Mouse (Mus musculus) midbrain, embryonic 16.5 days (tissue): ENCODE results near the gene Gmds. TPM values are rescaled to one million over a fixed set of nuclear protein-coding genes. Genes with fewer than 3 reads are reported as not detected.

ENCODE experiments used
- ATAC-seq: fragments of 200-750 bp; cut with Nextera tagmentation; 2 replicates; pipeline ENCODE4 v1.8.0; 2017; ENCODE audit warnings: moderate TSS enrichment
- H3K27ac ChIP-seq: fragments of 300-500 bp; sonication (generic); 2 replicates; pipeline ENCODE4 v1.5.1; 2014; ENCODE audit warnings: mild to moderate bottlenecking, low read length, mixed read lengths
- H3K27me3 ChIP-seq: fragments of 300-500 bp; sonication (generic); 2 replicates; pipeline ENCODE4 v1.6.1; 2014; ENCODE audit warnings: low read depth, low read length, mixed read lengths; ENCODE audit not compliant: control insufficient read depth, insufficient read depth
- H3K36me3 ChIP-seq: fragments of 300-500 bp; sonication (generic); 2 replicates; pipeline ENCODE4 v1.6.1; 2014; ENCODE audit warnings: mild to moderate bottlenecking, low read length, moderate library complexity, mixed read lengths; ENCODE audit not compliant: control insufficient read depth, insufficient read depth
- H3K4me1 ChIP-seq: fragments of 300-500 bp; sonication (generic); 2 replicates; pipeline ENCODE4 v1.6.1; 2014; ENCODE audit warnings: mild to moderate bottlenecking, low read length, mixed read lengths; ENCODE audit not compliant: control insufficient read depth, insufficient read depth
- H3K4me2 ChIP-seq: fragments of 300-500 bp; sonication (generic); 2 replicates; pipeline ENCODE4 v1.6.1; 2014; ENCODE audit warnings: mild to moderate bottlenecking, low read length, mixed read lengths
- H3K4me3 ChIP-seq: fragments of 300-500 bp; sonication (generic); 2 replicates; pipeline ENCODE4 v1.5.1; 2014; ENCODE audit warnings: low read depth, mild to moderate bottlenecking, low read length, moderate library complexity, mixed read lengths
- H3K9ac ChIP-seq: fragments of 300-500 bp; sonication (generic); 2 replicates; pipeline ENCODE4 v1.6.1; 2014; ENCODE audit warnings: low read depth, low read length, mixed read lengths
- H3K9me3 ChIP-seq: fragments of 300-500 bp; sonication (generic); replicated peaks from 2 replicates; pipeline ENCODE4 v1.6.1; 2014; ENCODE audit warnings: mild to moderate bottlenecking, low read length, mixed read lengths; ENCODE audit not compliant: control insufficient read depth, poor library complexity, severe bottlenecking
- WGBS: fragments of 180-500 bp; shearing (Covaris S2); extraction: QIAGEN DNeasy Blood & Tissue Kit; methylation state at CpG from one replicate; pipeline ENCODE4 v1.1.7; 2014; 5-methylcytosine and 5-hydroxymethylcytosine counted together
- polyA plus RNA-seq: library from polyadenylated mRNA; unstranded; fragments of >200 nt; fragmentation: Nextera tagmentation; extraction: Ambion mirVana; gene quantifications from 2 replicates; pipeline ENCODE4 v1.2.1, GENCODE M21; 2015

The Gmds gene
- polyA plus RNA-seq, 1 experiment from 2014 or later: 34.9 TPM

GRCm38 (mm10) chr13:32080520-32081249 is 257.9 kb downstream of the Gmds start:
- Histone ChIP-seq H3K27ac (no peak overlapping the region), H3K9me3 (no peaks in the 10 kb centered on the region), H3K4me2 (no peak overlapping the region), H3K36me3 (no peaks in the 10 kb centered on the region), H3K27me3 (no peaks in the 10 kb centered on the region), H3K4me1 (no peaks in the 10 kb centered on the region), H3K4me3 (no peak overlapping the region), H3K9ac (no peak overlapping the region)
- no peak for ATAC-seq
- WGBS: 65% methylated on average over 6 of the region's 6 CpGs

GRCm38 (mm10) chr13:32073630-32074029 is 264.9 kb downstream of the Gmds start:
- WGBS: 76% methylated on average over 2 of the region's 2 CpGs
- H3K9ac ChIP-seq: no peak overlapping the region
- no peak overlapping the region for H3K4me3 ChIP-seq
- no peak for ATAC-seq
- no peaks in the 10 kb centered on the region for H3K27me3 ChIP-seq
- H3K4me1 ChIP-seq: no peaks in the 10 kb centered on the region
- H3K4me2 ChIP-seq: no peak overlapping the region
- H3K36me3 ChIP-seq: no peaks in the 10 kb centered on the region
- no peak overlapping the region for H3K27ac ChIP-seq
- H3K9me3 ChIP-seq: no peaks in the 10 kb centered on the region

GRCm38 (mm10) chr13:32055321-32055720 is 283.2 kb downstream of the Gmds start:
- Histone ChIP-seq H3K27ac (no peak overlapping the region), H3K4me2 (no peak overlapping the region), H3K9me3 (no peaks in the 10 kb centered on the region), H3K36me3 (no peaks in the 10 kb centered on the region), H3K4me3 (no peak overlapping the region), H3K4me1 (no peaks in the 10 kb centered on the region), H3K9ac (no peak overlapping the region), H3K27me3 (no peaks in the 10 kb centered on the region)
- ATAC-seq: peak; percentile 58; the same call in 1 of the 2 replicates
- WGBS: 57% methylated on average over 6 of the region's 6 CpGs

DNA sequence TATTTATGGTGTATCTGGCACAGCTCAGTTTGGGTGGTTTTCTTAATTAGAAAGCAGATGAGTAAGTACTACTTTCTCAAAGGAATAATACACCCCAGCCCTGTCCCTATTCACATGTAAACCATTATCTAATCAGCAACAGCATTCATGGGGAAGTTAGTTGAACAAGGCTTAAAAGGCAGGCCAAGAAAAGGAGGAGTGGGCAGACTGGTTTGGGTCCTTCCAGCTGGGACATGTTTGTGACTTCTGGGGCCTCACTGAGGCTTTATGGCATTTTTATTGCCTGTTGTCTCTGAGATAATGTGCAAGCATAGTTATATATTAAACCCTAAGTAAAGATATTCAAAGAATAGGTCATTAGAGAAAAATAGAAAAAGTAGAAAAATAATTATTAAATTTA is 285.0 kb downstream of the Gmds start:
- Histone ChIP-seq H3K4me1 (no peaks in the 10 kb centered on the region), H3K4me3 (no peak overlapping the region), H3K9me3 (no peaks in the 10 kb centered on the region), H3K4me2 (no peak overlapping the region), H3K36me3 (no peaks in the 10 kb centered on the region), H3K9ac (no peak overlapping the region), H3K27me3 (no peaks in the 10 kb centered on the region), H3K27ac (no peak overlapping the region)
- no peak for ATAC-seq

DNA sequence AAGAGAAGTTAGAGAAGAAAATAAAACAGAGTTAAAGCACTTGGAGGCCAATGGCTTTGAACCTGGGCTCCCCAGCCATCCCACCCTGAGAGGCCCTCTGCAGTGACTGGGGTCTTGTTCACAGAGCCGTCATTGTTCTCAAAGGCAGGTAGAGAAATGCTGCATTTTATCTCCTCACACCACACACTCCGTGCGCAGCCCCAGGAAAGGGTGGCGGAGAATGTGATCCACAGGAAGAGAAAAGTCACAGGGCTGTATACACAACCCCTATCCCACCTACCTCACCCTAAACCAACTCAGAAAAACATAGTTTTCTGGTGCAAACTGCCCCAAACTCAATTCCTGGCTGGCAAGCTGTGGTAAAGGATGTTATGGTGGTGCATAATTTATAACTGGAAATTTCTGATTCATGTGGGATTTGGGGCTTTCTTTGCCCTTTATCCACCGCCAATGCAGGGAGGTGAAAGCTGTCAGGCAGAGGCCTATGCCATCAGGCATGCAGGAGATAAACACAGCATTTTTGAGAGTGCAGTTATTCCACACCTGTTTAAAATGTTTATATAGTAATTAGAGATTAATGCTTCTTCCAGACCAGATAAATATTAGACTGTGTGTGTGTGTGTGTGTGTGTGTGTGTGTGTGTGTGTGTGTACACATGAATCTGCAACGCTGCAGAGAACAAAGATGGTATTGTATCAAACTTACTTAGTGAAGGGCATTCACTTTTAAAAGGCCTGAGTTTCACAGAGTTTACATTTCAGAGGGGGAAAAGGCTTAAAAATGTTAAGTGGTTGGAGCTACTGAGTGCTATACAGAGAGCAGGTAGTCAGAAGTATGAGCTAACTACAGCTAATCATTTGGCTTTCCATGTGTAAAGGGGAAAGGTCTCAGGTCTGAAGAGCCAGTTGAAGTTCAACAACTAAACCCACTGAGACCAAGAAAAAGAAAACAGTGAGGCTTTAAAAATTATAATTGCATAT is 290.3 kb downstream of the Gmds start:
- Histone ChIP-seq H3K4me3 (no peak overlapping the region), H3K4me1 (no peaks in the 10 kb centered on the region), H3K36me3 (no peaks in the 10 kb centered on the region), H3K27ac (no peak overlapping the region), H3K27me3 (no peaks in the 10 kb centered on the region), H3K9ac (no peak overlapping the region), H3K4me2 (no peak overlapping the region), H3K9me3 (no peaks in the 10 kb centered on the region)
- WGBS: 51% methylated on average over 6 of the region's 6 CpGs
- ATAC-seq: no peak

GRCm38 (mm10) chr13:32046961-32047360 is 291.6 kb downstream of the Gmds start:
- 29% methylated on average over 4 of the region's 4 CpGs for WGBS
- H3K27ac ChIP-seq: no peak overlapping the region
- no peaks in the 10 kb centered on the region for H3K9me3 ChIP-seq
- H3K36me3 ChIP-seq: no peaks in the 10 kb centered on the region
- no peak overlapping the region for H3K9ac ChIP-seq
- H3K27me3 ChIP-seq: no peaks in the 10 kb centered on the region
- H3K4me2 ChIP-seq: no peak overlapping the region
- H3K4me3 ChIP-seq: no peak overlapping the region
- no peak for ATAC-seq
- no peaks in the 10 kb centered on the region; the same call in 1 of the 2 replicates for H3K4me1 ChIP-seq

DNA sequence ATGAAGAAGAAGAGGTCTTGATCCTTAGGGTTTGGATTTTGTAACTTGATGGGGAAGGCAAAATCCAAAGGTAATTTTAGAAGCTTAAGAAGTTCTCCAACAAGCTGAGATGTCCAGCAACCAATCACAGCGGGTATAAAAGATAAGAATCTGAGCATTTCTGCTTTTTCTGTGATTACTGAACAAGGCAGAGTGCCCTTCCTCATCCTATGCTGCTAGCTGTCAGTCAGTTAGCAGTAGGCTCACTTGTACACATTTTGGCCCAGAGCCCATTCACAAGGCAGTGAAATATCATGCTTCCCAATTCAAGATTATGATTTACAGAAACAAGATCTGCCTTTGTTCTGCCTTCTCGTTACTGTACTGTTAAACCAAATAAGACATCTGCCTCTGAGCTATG is 295.8 kb downstream of the Gmds start:
- H3K4me1 ChIP-seq: no peaks in the 10 kb centered on the region; the same call in 1 of the 2 replicates
- H3K9ac ChIP-seq: no peak overlapping the region
- H3K4me3 ChIP-seq: no peak overlapping the region
- no peaks in the 10 kb centered on the region for H3K36me3 ChIP-seq
- H3K27ac ChIP-seq: no peak overlapping the region
- no peaks in the 10 kb centered on the region for H3K27me3 ChIP-seq
- no peaks in the 10 kb centered on the region for H3K9me3 ChIP-seq
- H3K4me2 ChIP-seq: no peak overlapping the region
- WGBS: 87% methylated on average over 2 of the region's 2 CpGs
- no peak for ATAC-seq

DNA sequence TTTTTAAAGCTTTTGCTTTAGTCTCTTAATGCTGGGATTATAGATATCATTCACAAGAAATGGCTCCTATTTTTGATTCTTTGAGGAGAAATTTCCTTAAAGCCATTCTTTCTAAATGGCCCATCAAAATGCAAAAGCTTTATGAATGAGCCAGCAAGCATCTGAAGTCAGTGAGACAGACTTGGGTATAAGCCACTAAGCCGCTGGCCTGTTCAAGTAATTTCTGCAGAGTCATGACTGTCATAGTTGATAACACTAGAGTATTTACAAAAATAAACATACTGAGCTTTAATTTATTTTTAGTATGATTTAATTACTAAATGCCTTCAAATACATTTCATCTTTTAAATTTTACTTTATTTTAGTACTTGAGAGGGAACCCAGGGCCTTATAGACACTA is 297.7 kb downstream of the Gmds start:
- Histone ChIP-seq H3K36me3 (no peaks in the 10 kb centered on the region), H3K4me1 (no peaks in the 10 kb centered on the region; the same call in 1 of the 2 replicates), H3K9ac (no peak overlapping the region), H3K9me3 (no peaks in the 10 kb centered on the region), H3K4me3 (no peak overlapping the region), H3K4me2 (no peak overlapping the region), H3K27ac (no peak overlapping the region), H3K27me3 (no peaks in the 10 kb centered on the region)
- ATAC-seq: no peak
- 93% methylated on average over 1 of the region's 1 CpGs for WGBS

DNA sequence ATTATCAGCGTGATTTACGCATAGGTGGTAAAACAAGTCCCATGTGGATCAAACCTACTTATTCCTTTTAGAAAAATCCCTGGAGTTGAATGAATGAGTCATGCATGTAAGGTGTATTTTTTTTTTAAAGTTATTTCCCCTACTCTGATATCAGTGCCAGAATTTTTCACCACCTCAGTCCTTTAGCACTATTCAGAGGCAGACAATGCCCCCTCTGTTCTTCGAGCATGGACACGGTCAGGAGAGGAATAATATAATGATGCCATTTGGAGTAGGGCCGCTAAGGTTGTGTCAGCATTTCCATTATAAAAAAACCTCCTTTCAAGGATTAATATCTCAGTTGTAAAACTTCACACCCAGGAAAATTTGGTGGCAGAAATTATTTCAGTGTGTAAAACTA is 301.6 kb downstream of the Gmds start:
- no peak for ATAC-seq
- H3K4me3 ChIP-seq: no peak overlapping the region
- WGBS: 54% methylated on average over 5 of the region's 5 CpGs
- no peaks in the 10 kb centered on the region for H3K4me1 ChIP-seq
- H3K36me3 ChIP-seq: no peaks in the 10 kb centered on the region
- no peak overlapping the region for H3K9ac ChIP-seq
- no peaks in the 10 kb centered on the region for H3K9me3 ChIP-seq
- no peak overlapping the region for H3K27ac ChIP-seq
- no peaks in the 10 kb centered on the region for H3K27me3 ChIP-seq
- no peak overlapping the region for H3K4me2 ChIP-seq
